Mouse (Mus musculus): ENCODE results near the gene Fndc10.
"Not testable (repeated sequence)": the region's sequence is repeated elsewhere in the genome, so short reads cannot be mapped to it uniquely, and the experiment has no call there.

Fndc10 gene

GRCm38 (mm10) chr4:155687764-155688163 is 6.4 kb upstream of the Fndc10 start:
- DNase-seq: not testable (repeated sequence)

DNA sequence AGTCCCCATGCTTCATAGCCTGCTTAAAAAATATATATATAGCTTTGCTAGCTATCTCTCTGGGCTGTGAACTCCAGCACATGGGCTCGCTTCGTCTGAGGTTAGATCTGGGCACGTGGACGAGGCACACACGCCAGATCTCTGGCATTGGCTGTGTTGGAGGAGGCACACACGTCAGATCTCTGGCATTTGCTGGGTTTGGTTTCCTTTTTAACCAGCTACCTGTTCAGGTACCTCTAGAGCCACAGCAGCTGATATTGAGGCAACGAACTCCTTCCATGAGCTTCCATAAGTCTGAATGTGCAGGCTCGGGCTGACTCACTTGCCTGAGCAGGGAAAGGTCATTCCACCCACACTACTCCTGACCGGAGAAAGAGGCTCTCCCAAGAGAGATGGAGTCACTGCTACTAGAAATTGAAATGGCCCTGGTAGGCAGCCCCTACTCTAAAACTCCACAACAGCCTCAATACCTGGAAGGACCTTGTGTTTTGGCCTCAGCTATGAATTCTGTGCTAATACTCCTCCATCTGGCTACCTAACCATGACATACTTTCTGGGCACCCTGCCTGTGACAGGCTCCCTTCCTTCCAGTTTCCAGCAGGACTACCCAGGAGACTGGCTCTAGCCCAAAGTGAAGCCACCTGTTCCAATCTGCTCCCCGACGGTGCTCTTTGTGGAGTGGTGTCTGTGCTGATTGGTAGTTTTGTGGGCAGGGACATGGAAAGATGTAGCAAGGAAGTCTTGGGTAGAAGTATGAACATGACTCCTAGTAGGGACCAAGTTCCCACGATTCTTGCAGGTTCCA is 3.4 kb upstream of the Fndc10 start:
- no peak for DNase-seq

DNA sequence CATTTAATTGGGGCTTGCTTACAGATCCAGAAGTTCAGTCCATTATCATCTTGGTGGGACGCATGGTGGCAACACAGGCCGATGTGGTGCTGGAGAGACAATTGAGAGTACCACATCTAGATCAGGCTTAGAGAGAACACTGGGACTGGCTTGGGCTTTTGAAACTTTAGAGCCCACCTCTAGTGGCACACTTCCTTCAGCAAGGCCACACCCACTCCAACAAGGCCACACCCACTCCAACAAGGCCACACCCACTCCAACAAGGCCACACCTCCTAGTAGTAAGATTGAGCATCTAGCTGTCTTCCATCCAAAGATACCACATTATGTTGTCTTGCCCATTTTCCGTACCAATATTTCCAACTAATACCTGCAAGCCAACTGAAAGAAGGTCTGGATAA is 1.7 kb upstream of the Fndc10 start:
- DNase-seq: no peak

DNA sequence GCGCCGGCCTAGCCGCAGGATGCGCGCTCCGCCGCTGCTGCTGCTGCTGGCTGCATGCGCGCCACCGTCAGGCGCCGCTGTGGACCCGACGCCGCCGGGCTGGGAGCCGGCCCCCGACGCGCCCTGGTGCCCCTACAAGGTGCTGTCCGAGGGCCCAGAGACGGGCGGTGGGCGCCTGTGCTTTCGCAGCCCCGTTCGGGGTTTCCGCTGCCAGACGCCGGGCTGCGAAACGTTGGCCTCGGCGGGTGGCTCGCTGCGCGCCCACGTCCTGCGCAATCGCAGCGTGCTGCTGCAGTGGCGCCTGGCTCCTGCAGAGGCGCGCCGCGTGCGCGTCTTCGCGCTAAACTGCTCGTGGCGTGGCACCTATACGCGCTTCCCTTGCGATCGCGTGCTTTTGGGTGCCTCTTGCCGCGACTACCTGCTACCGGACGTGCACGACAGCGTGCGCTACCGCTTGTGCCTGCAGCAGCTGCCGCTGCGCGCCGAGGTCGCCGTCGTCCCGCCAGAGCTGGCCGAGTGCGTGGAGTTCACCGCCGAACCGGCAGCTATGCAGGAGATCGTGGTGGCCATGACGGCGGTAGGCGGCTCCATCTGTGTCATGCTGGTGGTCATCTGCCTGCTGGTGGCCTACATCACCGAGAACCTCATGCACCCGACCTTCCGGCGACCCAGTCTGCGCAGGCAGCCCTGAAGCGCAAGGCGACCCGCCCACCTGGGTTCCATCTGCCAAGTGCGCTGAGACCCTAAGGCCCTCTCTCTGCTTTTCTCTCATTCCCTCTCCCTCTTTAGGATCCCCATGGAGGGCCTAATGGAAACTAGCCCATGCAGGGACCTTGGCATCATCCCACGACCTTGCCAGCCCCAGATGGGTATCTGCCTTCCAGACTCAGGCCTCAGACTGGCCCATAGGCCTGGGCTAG is 600 bp downstream of the Fndc10 start:
- peak; percentile 40 for DNase-seq

DNA sequence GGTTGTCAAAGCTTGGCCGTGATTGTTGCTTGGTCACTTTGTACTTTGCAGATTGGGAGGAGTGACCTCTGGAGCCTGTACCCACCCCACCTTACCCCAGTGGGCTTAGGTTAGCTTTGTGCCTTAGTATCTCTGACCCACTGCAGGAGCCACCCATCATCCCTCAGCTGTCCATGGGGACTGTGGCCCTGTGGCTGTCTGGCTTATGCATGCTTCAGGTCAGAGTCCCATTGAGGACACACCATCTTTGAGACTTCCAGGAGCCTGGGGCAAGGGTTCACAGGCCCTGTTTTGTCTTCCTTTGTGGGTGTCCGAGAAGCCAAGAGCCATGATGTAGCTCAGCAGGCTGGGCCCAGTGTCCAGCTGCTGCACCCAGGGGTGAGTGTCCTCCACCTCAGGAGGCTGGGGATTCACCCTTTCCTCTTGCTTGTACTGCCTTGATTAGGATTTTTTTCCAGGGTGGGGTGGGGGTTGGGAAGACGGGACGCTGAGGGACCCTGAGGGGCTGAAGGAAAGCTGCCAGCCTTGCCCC is 1.5 kb downstream of the Fndc10 start:
- no peak for DNase-seq

DNA sequence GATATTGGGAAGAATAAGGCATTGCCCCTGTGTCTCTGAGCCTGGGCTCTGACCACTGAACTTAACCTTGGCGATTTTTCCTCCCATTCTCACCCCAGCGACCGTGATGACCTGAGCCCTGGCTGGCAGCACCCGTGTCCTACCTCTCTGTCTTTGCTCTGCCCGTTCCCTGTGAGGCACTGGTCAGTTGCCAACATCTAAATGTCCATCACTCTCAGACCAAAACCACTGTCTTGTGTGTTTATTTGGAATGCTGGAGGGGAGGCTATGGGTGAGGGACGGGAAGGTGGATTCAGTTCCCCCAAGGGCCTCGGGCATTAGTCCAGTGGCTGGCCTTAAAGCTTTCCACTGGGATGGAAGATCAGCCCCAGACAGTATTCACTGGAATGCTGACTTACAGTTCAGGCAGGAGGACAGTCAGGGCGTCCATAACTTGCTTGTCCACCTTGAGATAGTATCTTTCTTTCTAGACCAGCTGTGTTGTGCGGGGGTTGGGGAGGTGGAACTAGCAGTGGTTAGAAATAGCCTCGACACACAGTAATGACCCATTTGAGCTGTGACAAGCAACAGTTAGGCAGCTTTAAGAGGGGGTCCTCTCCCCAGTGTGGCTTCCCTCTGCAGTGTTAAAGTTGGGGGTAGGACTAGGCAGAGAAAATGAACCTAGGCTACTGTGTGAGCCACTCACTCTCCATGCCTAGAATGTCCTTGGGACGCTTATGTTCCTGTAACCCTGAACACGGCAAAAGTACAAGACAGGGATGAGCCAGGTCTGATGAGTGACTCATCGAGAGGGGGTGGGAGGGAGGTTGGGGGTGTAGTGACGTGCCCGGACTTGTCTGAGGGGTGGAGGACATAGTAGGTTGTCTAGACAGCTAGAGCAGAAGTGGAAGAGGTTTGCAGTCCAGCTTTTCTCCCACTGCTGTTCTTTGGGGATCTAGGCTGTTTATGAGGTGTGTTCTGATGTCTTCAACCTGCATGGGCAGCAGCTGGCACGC is 2.4 kb downstream of the Fndc10 start:
- no peak for DNase-seq

DNA sequence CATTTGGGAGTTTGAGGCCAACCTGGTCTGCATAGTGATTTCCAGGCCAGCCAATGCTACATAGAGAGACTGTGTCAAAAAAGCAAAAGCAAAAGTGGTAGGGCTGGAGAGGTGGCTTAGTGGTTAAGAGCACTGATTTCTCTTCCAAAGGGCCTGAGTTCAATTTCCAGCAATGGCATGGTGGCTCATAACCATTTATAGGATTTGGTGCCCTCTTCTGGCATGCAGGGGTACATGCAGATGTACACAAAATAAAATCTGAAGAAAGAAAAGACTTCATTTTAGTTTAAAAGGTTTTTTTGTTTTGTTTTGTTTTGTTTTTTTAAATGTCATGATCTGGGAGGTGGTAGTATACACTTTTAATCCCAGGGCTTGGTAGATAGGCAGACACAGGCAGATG is 6.3 kb downstream of the Fndc10 start:
- peak; percentile 18 for DNase-seq

GRCm38 (mm10) chr4:155703425-155703929 is 9.3 kb downstream of the Fndc10 start:
- no peak for DNase-seq

- peak; percentile 95 for DNase-seq
Observed at GRCm38 (mm10) chr4:155704721-155705591, 10.8 kb downstream of the Fndc10 start, which contains the start of gene Ssu72. TSS of gene Ssu72 (plus strand) at chr4:155704800.

- peak; percentile 17 for DNase-seq
Observed at GRCm38 (mm10) chr4:155705592-155705929, 11.4 kb downstream of the Fndc10 start.

DNA sequence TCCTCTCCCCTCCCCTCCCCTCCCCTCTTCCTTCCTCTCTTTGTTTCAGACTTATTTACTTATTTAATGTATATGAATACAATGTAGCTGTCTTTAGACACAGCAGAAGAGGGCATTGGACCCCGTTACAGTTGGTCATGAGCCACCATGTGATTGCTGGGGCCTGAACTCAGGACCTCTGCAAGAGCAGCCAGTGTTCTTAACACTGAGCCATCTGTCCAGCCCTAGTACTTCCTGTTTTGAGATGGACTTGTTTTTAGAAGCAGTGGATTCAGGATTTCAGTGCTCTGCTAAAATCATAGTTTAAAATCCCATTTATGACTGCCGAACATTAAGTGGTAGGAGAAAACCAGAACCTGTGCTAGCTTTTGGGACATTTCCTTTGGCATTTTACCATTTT is 14.4 kb downstream of the Fndc10 start:
- no peak for DNase-seq

GRCm38 (mm10) chr4:155708988-155709387 is 14.8 kb downstream of the Fndc10 start:
- DNase-seq: no peak

DNA sequence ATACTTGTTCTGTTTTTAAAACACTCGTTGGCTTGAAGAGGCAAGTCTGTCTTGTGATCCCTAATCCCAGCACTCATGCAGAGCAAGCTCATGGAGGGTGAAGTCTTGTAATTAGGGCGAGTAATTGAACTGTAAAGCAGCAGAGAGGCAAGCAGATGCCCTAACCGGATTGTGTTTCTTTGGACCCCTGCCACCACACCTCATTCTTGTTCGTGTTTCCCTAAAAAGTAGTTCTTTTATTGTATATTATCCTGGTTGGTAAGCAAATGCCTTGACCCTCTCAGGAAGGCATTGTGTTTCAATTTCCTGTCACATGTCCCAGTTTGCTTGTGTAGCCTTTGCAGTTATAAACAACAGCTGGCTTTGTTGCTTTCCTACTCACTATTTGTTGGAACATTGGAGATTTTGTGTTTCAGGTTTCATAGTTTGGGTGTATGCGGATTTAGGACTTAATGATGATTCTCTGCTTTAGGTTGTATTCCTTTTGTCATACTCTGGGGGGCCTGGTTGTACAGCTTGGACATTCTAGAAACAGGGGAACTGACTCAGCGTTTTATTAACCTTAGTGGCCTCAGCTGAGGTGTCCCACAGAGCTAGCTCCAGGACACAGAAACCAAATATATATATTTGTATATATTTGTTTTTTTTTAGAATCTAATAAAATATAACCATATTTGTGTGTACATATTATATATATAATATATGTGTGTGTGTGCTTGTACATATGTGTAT is 16.5 kb downstream of the Fndc10 start:
- peak; percentile 31 for DNase-seq

DNA sequence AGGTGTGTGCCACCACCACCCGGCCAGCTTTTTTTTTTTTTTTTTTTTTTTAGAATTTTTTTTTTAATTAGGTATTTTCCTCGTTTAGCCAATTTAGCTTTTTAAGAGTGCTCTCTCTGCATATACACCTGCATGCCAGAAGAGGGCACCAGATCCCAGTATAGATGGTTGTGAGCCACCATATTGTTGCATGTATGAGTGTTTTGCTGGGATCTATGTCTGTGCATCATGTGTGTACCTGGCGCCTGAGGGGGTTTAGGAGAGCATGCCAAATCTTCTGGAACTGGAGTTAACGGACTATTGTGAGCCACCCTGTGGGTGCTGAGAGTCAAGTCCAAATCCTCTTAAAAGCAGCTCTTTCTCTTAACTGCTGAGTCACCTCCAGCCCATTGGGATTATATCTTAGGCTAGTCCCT is 27.5 kb downstream of the Fndc10 start:
- DNase-seq: peak; percentile 49

DNA sequence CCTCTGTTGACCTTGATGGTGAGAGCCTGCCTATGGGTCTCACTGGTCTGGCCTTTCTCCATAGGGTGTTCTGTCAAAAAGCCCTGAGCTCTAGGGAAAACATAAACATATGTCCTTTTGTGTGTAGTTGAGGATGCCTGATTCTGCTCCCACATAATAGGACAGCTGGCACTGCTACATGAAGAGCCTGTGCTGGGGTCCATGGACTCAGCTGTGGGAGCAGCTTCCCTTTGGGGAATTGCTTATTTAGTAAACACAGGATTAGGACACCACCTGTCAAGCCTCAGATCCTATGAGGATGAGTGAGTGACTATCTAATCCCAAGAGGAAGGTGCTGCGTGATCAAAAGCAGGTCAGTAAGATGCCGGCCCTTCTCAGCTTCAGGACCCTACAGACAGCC is 33.9 kb downstream of the Fndc10 start:
- no peak for DNase-seq

DNA sequence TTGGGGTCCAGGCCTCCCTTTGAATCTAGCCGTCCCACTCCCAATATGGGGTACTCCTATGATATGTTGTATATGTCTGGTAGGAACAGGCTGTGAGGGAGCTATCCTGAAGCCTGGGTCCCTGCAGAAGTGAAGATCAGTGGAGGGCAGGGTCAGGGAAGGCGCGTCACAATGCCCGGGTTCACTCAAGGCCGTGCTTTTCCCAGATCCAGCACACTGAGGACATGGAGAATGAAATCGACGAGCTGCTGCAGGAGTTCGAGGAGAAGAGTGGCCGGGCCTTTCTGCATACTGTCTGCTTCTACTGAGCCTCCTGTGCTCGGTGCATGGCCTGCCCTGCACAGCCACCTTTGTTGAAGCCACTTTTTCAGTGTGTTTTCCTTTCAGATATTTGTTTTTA is 39.1 kb downstream of the Fndc10 start:
- DNase-seq: no peak

- peak; percentile 92 for DNase-seq
Observed at GRCm38 (mm10) chr4:155734350-155734941, 40.3 kb downstream of the Fndc10 start, which contains the start of gene Tmem240. TSS of gene Tmem240 (plus strand) at chr4:155734800.

- DNase-seq: peak; percentile 34
Observed at GRCm38 (mm10) chr4:155734951-155735702, 41.0 kb downstream of the Fndc10 start.

- DNase-seq: no peak
Observed at GRCm38 (mm10) chr4:155735788-155736187, 41.6 kb downstream of the Fndc10 start.
